ENCODE assay signal across 20 mouse cellular contexts in genomic region chr2:131377055-131377454, GRCm38 (mm10). TPM values are rescaled to one million over a fixed set of nuclear protein-coding genes. Genes with fewer than 3 reads are reported as not detected.
A peak's percentile ranks its signal among the peaks of the same experiment; 100 is the strongest.
DNase-seq lines count a peak whose midpoint lies in the region; ATAC-seq and TF ChIP-seq lines count a peak whose summit lies in the region.
"Had no signal": no experiment of that assay in that cellular context is flagged by ENCODE, and none has a peak within 500 bp of the region (broad histone marks: within the 10 kb centered on the region; RNA-seq: fewer than 3 reads in every experiment).

No protein-coding gene starts in this region.

- intact Hi-C loops in left cerebral cortex, postnatal 36 days (cut with DNase I) = no loop called here

- H3K9me3 ChIP-seq in kidney, embryonic 15.5 days (replicated peaks) = no peaks in the 10 kb centered on the region; the same call in 1 of the 2 replicates
- H3K9me3 ChIP-seq: limb, embryonic 12.5 days; liver, embryonic 12.5 days; stomach, embryonic 15.5 days had no signal

- H3K36me3 ChIP-seq in kidney, embryonic 15.5 days = no peaks in the 10 kb centered on the region
- H3K36me3 ChIP-seq: hindbrain, embryonic 10.5 days; limb, embryonic 12.5 days; liver, embryonic 12.5 days; stomach, embryonic 15.5 days had no signal

- no peaks in the 10 kb centered on the region for H3K27me3 ChIP-seq in kidney, embryonic 15.5 days
- H3K27me3 ChIP-seq: limb, embryonic 12.5 days; liver, embryonic 12.5 days; stomach, embryonic 15.5 days had no signal

- no peak for TF ChIP-seq CTCF in layer of hippocampus, adult 2 months (conservative IDR thresholded peaks at IDR 0.05)

- DNase-seq in layer of hippocampus, adult 11-12 months (ENCODE audit: low spot score) = peak; percentile 11
- DNase-seq in layer of hippocampus, adult 9-10 months (ENCODE audit: low spot score) = no peak
- peak; percentile 21 to 32 for DNase-seq in layer of hippocampus, adult 2 months (ENCODE audit: low spot score in 2 of 2)
- DNase-seq in left cerebral cortex, postnatal 36 days (ENCODE audit: low spot score in 2 of 2) = peak; percentile 49 to 66
- peak; percentile 9 for DNase-seq in right cerebral cortex, postnatal 4 days
- DNase-seq in urinary bladder, postnatal 14 days (ENCODE audit: low spot score) = no peak
- no peak for DNase-seq in thymus, postnatal 25 days
- DNase-seq: cerebellum, postnatal 14 days; embryo, embryonic 11 days; gastrocnemius, postnatal 14 days; kidney, adult 18-20 months; kidney, postnatal 14 days; lung, postnatal 36 days had no signal

- WGBS in kidney, embryonic 15.5 days = 60% methylated on average over 6 of the region's 6 CpGs

- no peak overlapping the region for H3K4me3 ChIP-seq in layer of hippocampus, adult 2 months
- no peak overlapping the region for H3K4me3 ChIP-seq in kidney, embryonic 15.5 days (replicated peaks)
- H3K4me3 ChIP-seq: hindbrain, embryonic 10.5 days; limb, embryonic 12.5 days; liver, embryonic 12.5 days; stomach, embryonic 15.5 days had no signal

- peak overlapping the region; percentile 29 for H3K27ac ChIP-seq in layer of hippocampus, adult 2 months
- H3K27ac ChIP-seq in kidney, embryonic 15.5 days = no peak overlapping the region
- H3K27ac ChIP-seq: hindbrain, embryonic 10.5 days; hindbrain, postnatal 0 days; limb, embryonic 12.5 days; liver, embryonic 12.5 days; stomach, embryonic 15.5 days had no signal

- no peak overlapping the region for H3K4me2 ChIP-seq in kidney, embryonic 15.5 days
- H3K4me2 ChIP-seq: limb, embryonic 12.5 days; liver, embryonic 12.5 days; lung, embryonic 14.5 days; stomach, embryonic 15.5 days had no signal

- no peaks in the 10 kb centered on the region for H3K4me1 ChIP-seq in kidney, embryonic 15.5 days
- H3K4me1 ChIP-seq: hindbrain, embryonic 10.5 days; limb, embryonic 12.5 days; liver, embryonic 12.5 days; stomach, embryonic 15.5 days had no signal

- no peak for ATAC-seq in kidney, embryonic 15.5 days (replicated peaks; ENCODE audit: low FRiP score)
- ATAC-seq: hindbrain, postnatal 0 days; liver, embryonic 12.5 days had no signal

- no peak overlapping the region for H3K9ac ChIP-seq in kidney, embryonic 15.5 days
- H3K9ac ChIP-seq: limb, embryonic 12.5 days; liver, embryonic 12.5 days; lung, embryonic 14.5 days; stomach, embryonic 15.5 days had no signal

RNA-seq across cellular contexts. Expression of gene Rnf24, which starts 24.4 kb away (rescaled TPM):
- total RNA-seq in layer of hippocampus, adult 2 months (2021) = 10 to 100 TPM; 29.3 to 31.1 TPM
- total RNA-seq in left cerebral cortex, postnatal 36 days (2021) = 10 to 100 TPM; 37.4 to 39.4 TPM
- 3.9 and 4.0 TPM in 2 replicates for polyA plus RNA-seq in kidney, embryonic 15.5 days (2015; fragmentation: Nextera tagmentation; extraction: Ambion mirVana)

Comparison
In these comparisons a context has a peak if more than half of its experiments do, and no peak if none do; other contexts are left out.
1. DNase-seq: peak in layer of hippocampus, adult 11-12 months (single experiment), layer of hippocampus, adult 2 months (2 of 2), left cerebral cortex, postnatal 36 days (2 of 2) and right cerebral cortex, postnatal 4 days (single experiment); none in layer of hippocampus, adult 9-10 months (single experiment), urinary bladder, postnatal 14 days (single experiment) and thymus, postnatal 25 days (single experiment).